Mouse (Mus musculus) WW6 (cell line): ENCODE measurements at regions not wholly inside any gene's neighbourhood (a gene's known extent, or its start where the extent isn't known, plus 50 kb on each side); places are given as distances from the start of the nearest gene placed in this dataset.

ENCODE experiments used
- DNase-seq: peaks from one replicate; pipeline ENCODE4 v3.0.0-alpha.2; 2013; ENCODE audit warnings: low read depth, low spot score

DNA sequence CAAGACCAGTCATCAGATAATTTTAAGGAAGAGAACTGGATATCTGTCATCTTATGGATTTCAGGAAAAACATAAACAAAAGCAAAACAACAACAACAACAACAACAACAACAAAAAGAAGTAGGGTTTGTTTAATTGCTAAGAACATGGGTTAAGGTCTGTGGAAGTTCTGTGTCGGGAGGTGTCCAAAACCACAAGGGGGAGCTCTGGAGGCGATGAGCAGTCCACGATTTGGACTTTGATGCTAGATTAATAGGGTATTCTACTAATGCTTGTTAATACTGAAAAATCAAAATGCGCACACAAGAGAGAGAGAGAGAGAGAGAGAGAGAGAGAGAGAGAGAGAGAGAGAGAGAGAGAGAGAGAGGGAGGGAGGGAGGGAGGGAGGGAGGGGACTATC, 692.0 kb upstream of the Car10 start:
- DNase-seq, result peak; percentile 5

DNA sequence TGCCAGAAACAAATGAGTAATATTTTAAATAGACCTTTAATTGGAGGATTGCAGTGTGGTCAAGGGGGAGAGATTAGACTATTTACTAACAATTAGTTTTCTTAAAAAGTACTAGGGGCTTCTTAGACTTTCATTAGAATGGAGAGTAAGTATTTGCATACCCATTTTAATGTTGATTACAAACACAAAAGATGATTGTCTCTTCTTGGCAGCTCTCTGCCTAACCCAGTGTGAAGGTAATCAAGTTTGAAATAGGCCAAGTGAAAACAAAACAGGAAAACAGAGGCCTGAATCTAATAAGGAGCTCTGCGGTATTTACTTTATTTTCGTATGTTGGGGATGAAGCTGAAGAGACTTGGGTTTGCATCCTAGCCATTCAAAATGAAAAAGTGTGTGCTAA, 646.5 kb upstream of the Car10 start:
- DNase-seq, result no peak

DNA sequence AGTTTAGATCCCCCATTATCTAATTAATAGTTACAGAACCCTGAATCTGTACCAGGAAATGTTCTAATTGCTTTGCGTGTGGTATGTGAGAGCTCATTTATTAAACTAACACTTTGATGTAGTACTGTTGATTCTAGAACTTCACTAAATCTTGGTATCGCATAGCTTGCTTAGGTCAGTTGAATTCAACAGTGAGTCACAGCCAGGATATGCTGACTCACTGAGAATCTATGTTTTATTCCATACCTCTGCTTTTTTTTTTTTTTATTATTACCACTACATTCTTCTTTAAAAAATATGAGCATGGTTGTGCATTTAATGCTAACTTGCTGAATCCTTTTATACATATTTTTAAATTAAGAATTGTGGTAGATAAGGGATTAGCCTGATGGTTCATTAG, 602.5 kb upstream of the Car10 start:
- no peak for DNase-seq
